Mouse (Mus musculus) forebrain, embryonic 10.5 days (tissue): Measurements from ENCODE around the gene Inhba. TPM values are rescaled to one million over a fixed set of nuclear protein-coding genes. Genes with fewer than 3 reads are reported as not detected.

Experiments
- DNase-seq: peaks from one replicate; pipeline ENCODE4 v3.0.0-alpha.2; 2017; ENCODE audit warnings: low spot score; ENCODE audit errors: extremely low spot score
- H3K27ac ChIP-seq: fragments of 300-500 bp; sonication (generic); 2 replicates; pipeline ENCODE4 v1.5.1; 2016; ENCODE audit warnings: mild to moderate bottlenecking
- H3K27me3 ChIP-seq: fragments of 300-500 bp; sonication (generic); 2 replicates; pipeline ENCODE4 v1.6.1; 2016; ENCODE audit warnings: mild to moderate bottlenecking; ENCODE audit not compliant: poor library complexity, severe bottlenecking
- H3K36me3 ChIP-seq: fragments of 300-500 bp; sonication (generic); replicated peaks from 2 replicates; pipeline ENCODE4 v1.6.1; 2016; ENCODE audit warnings: mild to moderate bottlenecking, moderate library complexity
- H3K4me1 ChIP-seq: fragments of 300-500 bp; sonication (generic); 2 replicates; pipeline ENCODE4 v1.6.1; 2016
- H3K4me3 ChIP-seq: fragments of 300-500 bp; sonication (generic); 2 replicates; pipeline ENCODE4 v1.5.1; 2016; ENCODE audit warnings: mild to moderate bottlenecking, moderate library complexity
- H3K9me3 ChIP-seq: fragments of 300-500 bp; sonication (generic); 2 replicates; pipeline ENCODE4 v1.6.1; 2016; ENCODE audit warnings: mild to moderate bottlenecking, moderate library complexity
- WGBS: fragments of 180-500 bp; shearing (Covaris S2); methylation state at CpG from one replicate; pipeline ENCODE4 v1.1.7; 2016; 5-methylcytosine and 5-hydroxymethylcytosine counted together
- polyA plus RNA-seq: library from polyadenylated mRNA; unstranded; fragments of >200 nt; fragmentation: Nextera tagmentation; extraction: Ambion mirVana; gene quantifications from 2 replicates; pipeline ENCODE4 v1.2.1, GENCODE M21; 2016

The Inhba gene
- polyA plus RNA-seq, 1 experiment from 2014 or later = 0.27 TPM

DNA sequence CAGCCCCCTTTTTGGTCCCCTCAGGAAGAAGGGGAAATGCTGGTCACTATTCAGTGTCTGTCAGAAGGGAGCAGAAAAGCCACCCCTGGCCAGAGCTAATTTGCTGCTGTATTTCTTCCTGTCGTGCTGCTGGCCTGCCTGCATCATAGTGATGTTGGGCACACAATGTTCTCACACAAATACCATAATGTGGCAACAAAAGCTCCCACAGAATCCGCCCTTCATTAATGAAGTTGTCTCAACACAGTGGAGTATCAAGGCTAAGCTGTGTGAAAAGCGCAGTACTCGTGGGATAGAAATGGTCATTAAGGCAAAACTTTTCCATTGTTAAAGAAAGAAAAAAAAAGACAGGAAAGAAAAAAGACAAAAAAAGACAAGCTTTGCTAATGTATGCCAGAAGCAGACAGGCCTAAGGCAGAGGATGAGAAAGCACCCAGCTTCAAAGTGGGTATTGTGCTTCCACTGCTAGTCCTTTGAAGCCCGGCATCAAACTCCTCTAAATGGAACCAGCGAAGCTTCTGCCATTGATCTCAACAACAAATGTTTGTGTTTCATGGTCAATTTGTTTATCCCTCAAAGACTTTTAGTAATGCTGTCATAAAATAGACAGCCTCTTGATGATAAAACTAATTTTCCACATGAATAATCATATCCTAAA is 21.4 kb downstream of the Inhba start:
- no peak overlapping the region for H3K4me3 ChIP-seq
- DNase-seq = no peak
- 36% methylated on average over 6 of the region's 6 CpGs for WGBS
- no peaks in the 10 kb centered on the region for H3K9me3 ChIP-seq
- H3K27ac ChIP-seq = no peak overlapping the region
- H3K27me3 ChIP-seq = no peaks in the 10 kb centered on the region
- peaks cover 13% of the 10 kb centered on the region for H3K4me1 ChIP-seq
- H3K36me3 ChIP-seq = no peaks in the 10 kb centered on the region

DNA sequence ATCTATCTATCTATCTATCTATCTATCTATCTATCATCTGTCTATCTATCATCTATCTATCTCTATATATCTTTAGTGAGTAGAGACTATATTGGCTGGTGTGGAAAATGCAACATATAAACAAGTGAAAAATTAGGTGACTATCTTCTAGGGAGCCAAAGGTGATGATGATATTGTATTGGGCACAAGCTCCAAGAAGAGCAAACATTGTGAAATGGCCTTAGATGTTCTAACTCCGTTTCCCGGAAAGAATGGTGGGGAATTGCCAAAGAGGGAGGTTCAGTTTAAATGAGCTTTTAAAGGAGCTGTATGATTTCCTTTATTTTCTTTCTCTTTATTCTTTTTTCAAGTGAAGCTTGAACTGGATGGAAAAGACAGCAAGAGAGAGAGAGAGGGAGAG is 57.4 kb downstream of the Inhba start:
- no peaks in the 10 kb centered on the region for H3K9me3 ChIP-seq
- no peaks in the 10 kb centered on the region for H3K36me3 ChIP-seq
- H3K27me3 ChIP-seq = no peaks in the 10 kb centered on the region
- no peaks in the 10 kb centered on the region for H3K4me1 ChIP-seq
- no peak overlapping the region for H3K27ac ChIP-seq
- H3K4me3 ChIP-seq = no peak overlapping the region
- WGBS = 96% methylated on average over 2 of the region's 2 CpGs
- DNase-seq = no peak

DNA sequence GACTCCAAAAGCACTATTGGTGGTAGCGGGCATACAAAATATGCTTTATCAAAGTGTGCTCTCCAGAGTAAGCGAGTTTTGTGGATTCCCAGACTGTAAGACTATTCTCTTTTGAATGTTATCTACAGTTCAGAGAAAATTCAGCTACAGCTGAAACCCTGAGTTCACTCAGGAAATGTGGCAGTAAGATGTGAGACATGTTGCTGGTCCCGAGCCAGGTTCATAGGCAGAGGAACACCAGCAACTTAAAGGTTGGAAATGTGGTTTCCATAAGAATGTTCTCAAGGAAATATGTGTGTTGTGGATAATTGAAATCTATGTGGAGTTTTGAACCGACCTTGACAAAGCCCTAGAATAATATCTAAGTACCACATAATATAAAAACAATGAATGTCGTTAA is 65.6 kb downstream of the Inhba start:
- Histone ChIP-seq H3K27me3 (no peaks in the 10 kb centered on the region), H3K27ac (no peak overlapping the region), H3K4me3 (no peak overlapping the region), H3K36me3 (no peaks in the 10 kb centered on the region), H3K4me1 (no peaks in the 10 kb centered on the region), H3K9me3 (no peaks in the 10 kb centered on the region)
- 88% methylated on average over 5 of the region's 5 CpGs for WGBS
- DNase-seq = no peak

DNA sequence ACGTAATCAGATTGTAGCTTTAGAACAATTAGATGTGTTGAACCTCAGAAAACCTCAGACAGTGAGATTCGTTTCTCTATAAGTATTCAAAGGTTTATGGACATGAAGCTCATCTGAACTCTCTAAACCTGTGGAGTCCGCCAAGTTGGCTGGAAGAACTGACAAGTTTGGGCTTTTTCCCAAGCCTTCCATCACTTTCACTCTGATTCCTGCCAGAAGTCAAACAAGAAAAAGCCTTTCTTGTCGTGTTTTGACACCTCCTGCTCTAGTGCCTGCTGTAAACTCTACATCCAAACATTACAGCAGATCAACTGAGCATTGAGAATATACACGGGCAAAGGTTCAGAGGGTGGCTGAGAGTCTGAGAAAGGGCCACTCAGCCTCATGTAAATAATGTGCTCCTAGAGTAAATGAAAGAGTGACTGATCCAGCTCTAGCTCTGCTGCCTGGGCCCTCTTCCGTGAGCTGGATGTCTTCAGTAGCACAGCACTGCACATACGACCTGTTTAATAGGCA is 66.6 kb downstream of the Inhba start:
- Histone ChIP-seq H3K4me1 (no peaks in the 10 kb centered on the region), H3K36me3 (no peaks in the 10 kb centered on the region), H3K4me3 (no peak overlapping the region), H3K27me3 (no peaks in the 10 kb centered on the region), H3K27ac (no peak overlapping the region), H3K9me3 (no peaks in the 10 kb centered on the region)
- 85% methylated on average over 7 of the region's 7 CpGs for WGBS
- DNase-seq = no peak

DNA sequence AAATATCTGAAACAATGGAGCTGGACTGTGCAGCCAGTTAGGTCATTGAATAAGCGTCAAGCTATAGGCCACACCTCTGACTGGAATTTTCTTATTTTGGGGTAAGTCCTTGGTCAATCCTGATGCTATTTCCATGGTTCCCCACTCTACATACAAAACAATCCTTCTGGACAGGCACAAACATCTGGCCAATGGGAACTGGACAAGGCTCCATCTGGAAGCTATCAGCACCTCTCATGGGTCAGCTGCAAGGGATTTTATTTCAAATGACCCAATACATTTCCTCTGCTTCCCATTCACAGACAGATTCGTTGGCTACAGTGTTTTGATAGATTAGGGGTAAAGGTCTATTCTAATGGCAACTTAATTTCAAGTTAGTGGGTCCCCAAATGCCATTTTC is 68.6 kb downstream of the Inhba start:
- Histone ChIP-seq H3K27ac (no peak overlapping the region), H3K36me3 (no peaks in the 10 kb centered on the region), H3K4me1 (no peaks in the 10 kb centered on the region), H3K9me3 (no peaks in the 10 kb centered on the region), H3K4me3 (no peak overlapping the region), H3K27me3 (no peaks in the 10 kb centered on the region)
- 67% methylated on average over 2 of the region's 2 CpGs for WGBS
- DNase-seq = no peak
